Mouse (Mus musculus) CH12.LX (cell line): ENCODE data around the gene Tas2r134. TPM values are rescaled to one million over a fixed set of nuclear protein-coding genes. Genes with fewer than 3 reads are reported as not detected.

Source experiments
- DNase-seq: peaks from one replicate; pipeline ENCODE4 v3.0.0-alpha.2; 2013; ENCODE audit errors: extremely low read depth
- H3K27ac ChIP-seq: 2 replicates; pipeline ENCODE4 v1.5.1; 2012; ENCODE audit warnings: low read depth, mild to moderate bottlenecking, control low read depth, moderate library complexity; ENCODE audit not compliant: insufficient read depth
- H3K27me3 ChIP-seq: replicated peaks from 2 replicates; pipeline ENCODE3; 2012; ENCODE audit warnings: inconsistent platforms
- H3K36me3 ChIP-seq, 2 experiments: replicated peaks in 1 of 2; 2 replicates each; pipeline versions ENCODE3 to v1.6.1; 2012; ENCODE audit warnings: inconsistent platforms in 1 of 2, low read length in 1 of 2, mild to moderate bottlenecking in 1 of 2, mixed read lengths in 1 of 2, moderate library complexity in 1 of 2; ENCODE audit not compliant: control insufficient read depth in 1 of 2, insufficient read depth in 1 of 2
- H3K4me1 ChIP-seq, 2 experiments: 2 replicates each; pipeline ENCODE4 v1.6.1; 2012; ENCODE audit warnings: inconsistent platforms in 1 of 2, moderate library complexity in 1 of 2; ENCODE audit not compliant: insufficient read depth in 2 of 2, control insufficient read depth in 1 of 2
- H3K4me2 ChIP-seq: 2 replicates; pipeline ENCODE4 v1.6.1; 2012; ENCODE audit warnings: low read depth, mild to moderate bottlenecking, control low read depth; ENCODE audit not compliant: poor library complexity, insufficient read depth, severe bottlenecking
- H3K4me3 ChIP-seq, 3 experiments: fragments of 150-350 bp in 1 of 3; sonication (generic) in 1 of 3; replicated peaks in 1 of 3; 2 replicates each; pipeline versions ENCODE3 to v1.5.1; 2011 to 2012; ENCODE audit warnings: low read depth in 2 of 3, low read length in 2 of 3, mild to moderate bottlenecking in 2 of 3, moderate library complexity in 2 of 3, control low read depth in 1 of 3, improper control_type of control experiment in 1 of 3, inconsistent platforms in 1 of 3, mixed read lengths in 1 of 3; ENCODE audit not compliant: poor library complexity in 1 of 3
- H3K79me2 ChIP-seq: replicated peaks from 2 replicates; pipeline ENCODE4 v1.6.1; 2012; ENCODE audit warnings: mild to moderate bottlenecking, moderate library complexity; ENCODE audit not compliant: control insufficient read depth, poor library complexity, insufficient read depth, severe bottlenecking; ENCODE audit errors: extremely low read depth
- H3K9ac ChIP-seq: 2 replicates; pipeline ENCODE4 v1.6.1; 2012; ENCODE audit warnings: low read depth, mild to moderate bottlenecking, control low read depth, moderate library complexity; ENCODE audit not compliant: insufficient read depth
- H3K9me3 ChIP-seq: replicated peaks from 2 replicates; pipeline ENCODE3; 2012; ENCODE audit warnings: low read length, inconsistent platforms, mixed read lengths
- BHLHE40 ChIP-seq: IDR thresholded peaks from 2 replicates; pipeline ENCODE4 v1.6.1; 2011; ENCODE audit warnings: mild to moderate bottlenecking, low read depth, low read length, improper control_type of control experiment
- CTCF ChIP-seq, 2 experiments: IDR thresholded peaks in 1 of 2; conservative IDR thresholded peaks in 1 of 2; 2 replicates each; pipeline ENCODE4 v1.5.1; 2011 to 2012; ENCODE audit warnings: low read depth in 2 of 2, low read length in 2 of 2, improper control_type of control experiment in 1 of 2, inconsistent platforms in 1 of 2, mild to moderate bottlenecking in 1 of 2, moderate library complexity in 1 of 2
- E2F4 ChIP-seq: IDR thresholded peaks from 2 replicates; pipeline ENCODE4 v1.6.1; 2011; ENCODE audit warnings: low read depth, low read length, improper control_type of control experiment; ENCODE audit not compliant: insufficient replicate concordance
- ELF1 ChIP-seq: IDR thresholded peaks from 2 replicates; pipeline ENCODE4 v1.6.1; 2014; ENCODE audit warnings: low read depth, mild to moderate bottlenecking, inconsistent platforms, low read length, improper control_type of control experiment
- EP300 ChIP-seq: IDR thresholded peaks from 2 replicates; pipeline ENCODE4 v1.6.1; 2011; ENCODE audit warnings: low read length, improper control_type of control experiment
- ETS1 ChIP-seq: conservative IDR thresholded peaks from 2 replicates; pipeline ENCODE4 v1.6.1; 2012; ENCODE audit warnings: low read depth, mild to moderate bottlenecking, inconsistent platforms, low read length, improper control_type of control experiment, moderate library complexity
- GABPA ChIP-seq: IDR thresholded peaks from 2 replicates; pipeline ENCODE4 v1.6.1; 2012; ENCODE audit warnings: low read depth, low read length, improper control_type of control experiment, inconsistent platforms; ENCODE audit not compliant: insufficient replicate concordance
- HCFC1 ChIP-seq: IDR thresholded peaks from 2 replicates; pipeline ENCODE4 v1.6.1; 2012; ENCODE audit warnings: low read depth, mild to moderate bottlenecking, inconsistent platforms, low read length, improper control_type of control experiment
- IRF4 ChIP-seq: IDR thresholded peaks from 2 replicates; pipeline ENCODE4 v1.6.1; 2014; ENCODE audit warnings: low read depth, mild to moderate bottlenecking, inconsistent platforms, low read length, improper control_type of control experiment
- JUND ChIP-seq: conservative IDR thresholded peaks from 2 replicates; pipeline ENCODE4 v1.6.1; 2011; ENCODE audit warnings: low read depth, low read length, improper control_type of control experiment
- KAT2A ChIP-seq: IDR thresholded peaks from 2 replicates; pipeline ENCODE4 v1.6.1; 2012; ENCODE audit warnings: low read length, improper control_type of control experiment, inconsistent platforms; ENCODE audit not compliant: insufficient replicate concordance
- MAFK ChIP-seq: IDR thresholded peaks from 2 replicates; pipeline ENCODE4 v1.6.1; 2011; ENCODE audit warnings: low read length, improper control_type of control experiment; ENCODE audit not compliant: insufficient replicate concordance
- MYC ChIP-seq: IDR thresholded peaks from 2 replicates; pipeline ENCODE4 v1.6.1; 2011; ENCODE audit warnings: low read depth, mild to moderate bottlenecking, improper control_type of control experiment, low read length
- NRF1 ChIP-seq: IDR thresholded peaks from 2 replicates; pipeline ENCODE4 v1.6.1; 2014; ENCODE audit warnings: low read depth, mild to moderate bottlenecking, inconsistent platforms, low read length, improper control_type of control experiment, moderate library complexity
- POLR2AphosphoS2 ChIP-seq: IDR thresholded peaks from 2 replicates; pipeline ENCODE4 v1.6.1; 2011; ENCODE audit warnings: low read depth, low read length, improper control_type of control experiment
- RAD21 ChIP-seq: IDR thresholded peaks from 2 replicates; pipeline ENCODE4 v1.6.1; 2011; ENCODE audit warnings: low read depth, mild to moderate bottlenecking, low read length, improper control_type of control experiment, moderate library complexity
- TBP ChIP-seq: conservative IDR thresholded peaks from 2 replicates; pipeline ENCODE4 v1.6.1; 2011; ENCODE audit warnings: low read depth, low read length, improper control_type of control experiment
- USF2 ChIP-seq: conservative IDR thresholded peaks from 2 replicates; pipeline ENCODE4 v1.6.1; 2011; ENCODE audit warnings: low read depth, low read length, improper control_type of control experiment
- ZC3H11A ChIP-seq: IDR thresholded peaks from 2 replicates; pipeline ENCODE4 v1.6.1; 2012; ENCODE audit warnings: low read depth, mild to moderate bottlenecking, inconsistent platforms, low read length, improper control_type of control experiment
- ZKSCAN1 ChIP-seq: IDR thresholded peaks from 2 replicates; pipeline ENCODE4 v1.6.1; 2012; ENCODE audit warnings: low read depth, inconsistent platforms, low read length, improper control_type of control experiment, borderline replicate concordance
- ZNF384 ChIP-seq: IDR thresholded peaks from 2 replicates; pipeline ENCODE4 v1.6.1; 2012; ENCODE audit warnings: low read depth, low read length, improper control_type of control experiment, inconsistent platforms
- dilution Hi-C: fragments of 300-500 bp; cut with MboI; formaldehyde crosslinking; loops from 2 replicates; pipeline ENCODE4 v1.14.3; 2020; ENCODE audit warnings: low sequenced_read_pairs; ENCODE audit not compliant: extremely low pct_unique_long_range_greater_than_20kb, extremely low pct_ligation_motif_present
- in situ Hi-C: fragments of 300-500 bp; cut with MboI; formaldehyde crosslinking; loops from 3 replicates; pipeline ENCODE4 v1.14.3; 2019; ENCODE audit warnings: low sequenced_read_pairs, low pct_ligation_motif_present, low pct_unique_long_range_greater_than_20kb, mixed read lengths
- polyA plus RNA-seq: library from polyadenylated mRNA; unstranded; fragments of >175 nt; gene quantifications from 2 replicates; pipeline ENCODE4 v1.2.1, GENCODE M21; 2012; ENCODE audit warnings: low read depth; ENCODE audit not compliant: insufficient read length
- total RNA-seq, 2 experiments: library from RNA; depleted of rRNA; stranded (reverse); fragments of 300-350 nt in 1 of 2; fragments of >200 nt in 1 of 2; gene quantifications; 2 replicates each; pipeline ENCODE4 v1.2.3; 2012 to 2014

The Tas2r134 gene
- not detected in 2 replicates for total RNA-seq (2012; rRNA removed)
- total RNA-seq (2014; rRNA removed), result not detected in 2 replicates
- polyA plus RNA-seq, result not detected in 2 replicates

- H3K79me2 ChIP-seq, result no peaks in the 10 kb centered on the region
- no peak within 1 kb of the TSS for H3K9ac ChIP-seq
- dilution Hi-C loops, result no loop called here
- no peak within 1 kb of the TSS for H3K27ac ChIP-seq
- no peaks in the 10 kb centered on the region for H3K9me3 ChIP-seq
- DNase-seq, result no peak
- TF ChIP-seq RAD21 (no peak), NRF1 (no peak), JUND (no peak), CTCF (conservative IDR thresholded peaks at IDR 0.05 in 1 of 2, IDR thresholded peaks at IDR 0.05 in 1 of 2; ENCODE audit: low read depth in 2 of 2, low read length in 2 of 2) (no peak), TBP (no peak), ZNF384 (no peak), MAFK (no peak), ELF1 (no peak), ETS1 (no peak), MYC (no peak), HCFC1 (no peak), ZC3H11A (no peak), EP300 (no peak), GABPA (no peak), E2F4 (no peak), POLR2AphosphoS2 (no peak), KAT2A (no peak), IRF4 (no peak), ZKSCAN1 (no peak)
- TF ChIP-seq, all 38 proteins: peak for 0
- no peaks in the 10 kb centered on the region for H3K27me3 ChIP-seq
- in situ Hi-C loops, result no loop called here
- no peak within 1 kb of the TSS for H3K4me2 ChIP-seq
- H3K36me3 ChIP-seq, result no peaks in the 10 kb centered on the region
- no peak within 1 kb of the TSS for H3K4me3 ChIP-seq
- no peaks in the 10 kb centered on the region for H3K4me1 ChIP-seq
These were observed at the start of gene Tas2r134 for GRCm38 (mm10) chr2:51627211-51627610. TSS of gene Tas2r134 (plus strand) at chr2:51627511.

DNA sequence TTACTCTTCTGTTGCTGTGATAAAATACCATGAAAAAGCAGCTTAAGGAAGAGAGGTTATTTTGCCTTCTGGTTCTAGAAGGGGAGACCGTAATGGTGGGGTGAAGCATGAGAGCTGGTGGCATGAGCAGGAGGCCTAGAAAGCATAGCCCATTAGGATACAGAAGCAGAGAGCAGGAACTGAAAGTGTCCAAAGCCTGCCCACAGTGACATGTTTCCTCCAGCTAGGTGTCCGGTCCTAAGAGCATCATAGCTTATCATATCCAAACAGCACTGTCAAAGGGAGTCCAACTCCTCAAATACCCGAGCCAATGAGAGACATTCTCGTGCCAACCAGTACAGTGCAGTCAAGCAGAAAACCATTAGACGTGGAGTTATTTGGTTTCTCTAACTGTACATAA is 47.5 kb upstream of the Tas2r134 start:
- no peak overlapping the region for H3K4me3 ChIP-seq
- peaks cover 5 to 22% of the 10 kb centered on the region in 2 experiments for H3K4me1 ChIP-seq
- no peak overlapping the region for H3K9ac ChIP-seq
- H3K27ac ChIP-seq, result no peak overlapping the region
- TF ChIP-seq NRF1 (no peak), USF2 (no peak), RAD21 (no peak), BHLHE40 (no peak)
- peak; percentile 3 for DNase-seq
- dilution Hi-C loops (no loop called here), in situ Hi-C loops (no loop called here)
- no peaks in the 10 kb centered on the region for H3K9me3 ChIP-seq
- H3K79me2 ChIP-seq, result no peaks in the 10 kb centered on the region
- no peaks in the 10 kb centered on the region for H3K27me3 ChIP-seq
- no peak overlapping the region for H3K4me2 ChIP-seq
- no peaks in the 10 kb centered on the region for H3K36me3 ChIP-seq
